Mouse (Mus musculus): ENCODE results near the gene Coil.
"Not testable (repeated sequence)": the region's sequence is repeated elsewhere in the genome, so short reads cannot be mapped to it uniquely, and the experiment has no call there.

Gene Coil

DNA sequence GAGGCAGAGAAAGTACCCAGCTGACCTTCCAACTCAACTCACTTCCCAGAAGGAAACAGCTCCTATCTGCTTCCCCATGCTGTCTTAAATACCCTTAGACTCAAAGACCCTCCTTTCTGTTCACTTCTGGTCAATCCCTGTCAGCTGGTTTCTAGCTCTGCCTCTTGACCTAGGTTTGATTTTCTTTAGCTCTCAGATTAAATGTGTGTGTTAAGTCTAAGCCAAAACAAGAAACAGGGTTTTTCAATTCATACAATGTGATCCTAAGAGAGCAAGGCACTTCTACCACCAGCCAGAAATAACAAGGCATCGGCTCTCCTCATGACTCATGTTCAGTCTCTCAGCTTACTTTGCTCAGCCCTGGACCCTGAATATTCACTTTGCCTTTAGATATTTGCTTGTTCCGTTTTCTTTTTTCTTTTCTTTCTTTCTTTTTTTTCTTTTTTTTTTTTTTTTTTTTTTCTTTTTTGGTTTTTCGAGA is 3.1 kb upstream of the Coil start, which contains the start of gene Elobl:
Gene Elobl, minus strand, starts transcription at position 51 of the 481 bp plus-strand sequence.
- DNase-seq (ENCODE audit: low spot score in 2 of 2), result no peak

DNA sequence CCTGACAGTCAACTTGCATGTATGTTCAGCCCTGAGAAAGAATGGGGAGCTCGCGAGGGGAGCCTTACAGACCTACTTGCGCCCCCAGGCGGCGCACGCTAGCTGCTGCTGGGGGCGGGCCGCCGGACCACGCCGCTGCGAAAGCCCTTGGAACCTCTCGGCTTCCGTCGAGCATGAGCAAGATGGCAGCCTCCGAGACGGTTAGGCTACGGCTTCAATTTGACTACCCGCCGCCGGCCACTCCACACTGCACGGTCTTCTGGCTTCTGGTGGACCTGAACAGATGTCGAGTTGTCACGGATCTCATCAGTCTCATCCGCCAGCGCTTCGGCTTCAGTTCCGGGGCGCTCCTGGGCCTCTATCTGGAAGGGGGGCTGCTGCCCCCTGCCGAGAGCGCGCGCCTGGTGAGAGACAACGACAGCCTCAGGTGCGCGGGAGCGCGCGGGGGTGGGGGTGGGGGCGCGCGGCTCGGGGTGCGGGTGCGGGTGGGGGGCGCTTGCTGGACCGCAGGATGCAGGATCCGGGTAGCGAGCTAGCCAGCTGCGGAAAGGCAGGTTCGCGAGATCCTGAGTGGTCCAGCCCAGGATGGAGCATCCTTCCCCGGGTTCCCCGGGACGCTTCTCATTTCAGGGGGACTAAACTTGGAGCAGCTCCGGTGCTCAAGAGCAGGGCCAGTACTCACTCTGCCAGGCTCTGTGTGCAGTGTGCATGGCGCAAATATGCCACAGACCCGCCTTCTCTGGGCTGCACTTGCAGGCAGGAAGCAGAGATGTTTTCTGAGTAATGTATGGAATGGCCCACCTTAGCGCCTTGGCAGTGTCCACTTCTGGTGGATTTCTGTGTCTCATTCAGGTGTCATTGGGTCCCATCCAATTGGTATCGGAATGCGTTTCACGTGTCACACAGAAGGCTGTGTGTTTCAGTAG is 4.0 kb downstream of the Coil start:
- DNase-seq (ENCODE audit: low spot score in 2 of 2), result peak; percentile 90 to 94

DNA sequence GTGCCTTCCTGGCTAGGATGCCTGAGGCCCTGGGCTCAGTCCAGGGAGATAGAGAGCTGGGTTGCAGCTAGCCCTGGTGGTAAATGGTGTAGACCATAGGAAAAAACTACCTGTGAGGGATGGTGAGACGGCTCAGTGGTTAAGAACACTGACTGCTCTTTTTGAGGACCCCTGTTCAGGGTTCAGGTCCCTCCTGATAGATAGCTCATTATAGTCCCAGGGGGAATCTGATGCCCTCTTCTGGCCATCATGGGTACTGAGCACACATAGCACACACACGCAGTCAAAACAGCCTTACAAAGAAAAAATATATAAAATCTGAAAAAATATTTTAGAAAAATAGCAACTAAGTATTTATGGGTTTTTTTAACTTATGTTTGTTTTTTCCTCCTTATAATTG is 6.3 kb downstream of the Coil start:
- no peak for DNase-seq (ENCODE audit: low spot score in 2 of 2)

DNA sequence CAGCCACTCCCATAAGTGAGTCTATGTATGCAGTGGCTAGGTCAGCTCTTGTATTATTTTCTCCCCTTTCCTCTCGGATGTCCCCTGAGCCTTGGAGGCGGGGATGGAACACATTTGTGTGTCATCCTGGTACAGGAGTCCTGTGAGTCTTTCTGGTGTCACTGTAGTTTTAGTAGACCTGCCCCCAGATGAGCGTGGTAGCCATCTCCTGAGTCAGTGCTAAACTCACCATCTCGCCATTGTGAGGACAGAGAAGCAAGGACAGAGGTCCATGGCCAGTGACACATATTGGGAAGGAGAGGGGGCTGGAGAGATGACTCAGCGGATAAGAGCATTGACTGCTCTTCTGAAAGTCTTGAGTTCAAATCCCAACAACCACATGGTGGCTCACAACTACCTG is 7.1 kb downstream of the Coil start:
- DNase-seq (ENCODE audit: low spot score in 2 of 2), result no peak

DNA sequence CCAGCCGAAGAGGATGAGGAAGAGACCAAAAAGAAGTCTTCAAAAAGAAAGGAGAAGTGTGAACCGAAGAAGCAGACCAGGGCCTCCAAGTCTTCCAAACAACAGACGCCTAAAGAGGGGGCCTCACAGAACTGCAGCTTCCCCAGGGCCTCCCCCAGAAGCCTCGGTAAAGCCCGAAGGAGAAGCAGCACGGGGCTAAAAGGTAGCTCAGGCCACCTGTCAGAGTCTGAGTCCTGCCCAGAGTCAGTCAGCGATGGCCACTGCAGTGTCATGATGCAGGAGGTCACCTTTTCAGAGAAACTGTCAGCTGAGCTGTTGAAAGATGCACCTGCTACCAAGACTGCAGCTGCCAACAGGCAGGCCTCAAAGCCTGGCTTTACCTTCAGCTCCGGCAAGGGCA is 11.3 kb downstream of the Coil start:
- no peak for DNase-seq (ENCODE audit: low spot score in 2 of 2)

DNA sequence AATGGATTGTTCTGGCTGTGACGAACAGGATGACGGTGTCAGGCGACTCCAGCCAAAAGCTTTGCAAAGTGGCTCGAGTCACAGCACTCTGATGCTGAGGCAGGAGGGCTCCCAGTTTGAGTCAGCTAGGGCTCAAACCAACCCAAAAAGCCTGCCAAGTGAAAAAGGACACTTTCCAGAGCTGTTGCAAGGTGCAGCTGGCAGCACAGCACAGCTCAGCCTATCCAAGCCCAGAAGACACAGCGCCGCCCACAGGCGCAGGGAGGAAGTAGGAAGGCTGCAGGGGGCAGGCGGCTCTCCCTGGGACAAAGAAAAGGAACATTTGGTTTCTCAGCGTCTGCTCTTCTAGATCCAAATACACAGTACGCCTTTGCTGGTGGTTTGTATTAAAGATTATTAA is 16.6 kb downstream of the Coil start:
- no peak for DNase-seq (ENCODE audit: low spot score in 2 of 2)

DNA sequence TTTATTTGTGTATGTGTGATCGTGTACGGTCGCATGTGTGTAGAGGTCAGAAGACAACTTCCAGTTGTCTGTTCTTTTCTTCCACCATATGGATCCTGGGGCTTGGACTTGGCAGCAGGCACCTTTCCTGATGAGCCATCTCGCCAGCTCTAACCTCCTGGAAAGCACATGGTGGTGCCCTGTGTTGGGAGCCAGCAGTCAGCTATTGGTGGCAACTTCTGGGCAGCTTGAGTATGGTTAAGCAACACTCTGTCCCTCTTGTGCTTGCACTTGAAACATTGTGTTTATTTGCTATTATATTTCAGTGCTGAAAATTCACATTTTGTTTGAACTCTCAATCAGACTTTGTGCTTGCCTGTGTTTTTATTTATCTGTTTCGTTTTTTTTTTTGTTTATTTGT is 18.9 kb downstream of the Coil start:
- no peak for DNase-seq (ENCODE audit: low spot score in 2 of 2)

DNA sequence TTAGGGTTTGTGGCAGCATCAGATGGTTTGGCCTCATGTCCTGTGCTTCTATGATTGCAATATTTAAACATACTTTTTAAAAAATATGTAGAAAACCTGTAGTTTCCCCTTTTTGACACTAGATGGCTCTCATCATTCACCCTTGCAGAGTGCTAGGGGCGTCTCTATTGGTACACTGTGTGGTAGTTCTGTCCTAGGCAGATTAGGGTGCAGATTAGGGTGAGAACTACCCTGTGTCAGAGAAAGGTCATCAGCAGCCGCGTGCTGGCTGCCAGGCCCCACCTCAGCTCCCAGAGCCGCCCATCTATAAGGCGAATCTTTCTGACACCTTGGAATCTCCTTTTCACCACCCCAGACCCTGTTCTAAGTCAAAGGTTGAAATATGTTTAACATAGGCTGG is 19.5 kb downstream of the Coil start:
- no peak for DNase-seq (ENCODE audit: low spot score in 2 of 2)

DNA sequence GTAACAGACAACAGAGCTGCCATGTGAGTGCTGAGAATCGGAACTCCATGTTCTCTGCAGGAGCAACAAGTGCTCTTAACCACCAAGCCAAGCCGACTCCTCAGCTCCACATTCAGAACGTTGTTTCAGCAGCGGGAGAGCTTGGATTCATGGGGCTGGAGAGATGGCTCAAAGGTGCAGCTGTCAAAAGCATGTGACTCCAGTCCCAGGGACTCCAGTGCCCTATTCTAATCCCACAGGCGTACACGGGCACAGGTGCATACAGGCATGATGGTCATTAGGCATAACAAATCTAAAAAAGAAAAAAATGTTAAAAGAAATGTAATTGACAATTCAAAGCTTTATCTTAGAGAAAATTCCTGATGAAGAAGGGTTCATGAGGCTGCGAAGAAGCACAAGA is 23.1 kb downstream of the Coil start:
- no peak for DNase-seq (ENCODE audit: low spot score in 2 of 2)

DNA sequence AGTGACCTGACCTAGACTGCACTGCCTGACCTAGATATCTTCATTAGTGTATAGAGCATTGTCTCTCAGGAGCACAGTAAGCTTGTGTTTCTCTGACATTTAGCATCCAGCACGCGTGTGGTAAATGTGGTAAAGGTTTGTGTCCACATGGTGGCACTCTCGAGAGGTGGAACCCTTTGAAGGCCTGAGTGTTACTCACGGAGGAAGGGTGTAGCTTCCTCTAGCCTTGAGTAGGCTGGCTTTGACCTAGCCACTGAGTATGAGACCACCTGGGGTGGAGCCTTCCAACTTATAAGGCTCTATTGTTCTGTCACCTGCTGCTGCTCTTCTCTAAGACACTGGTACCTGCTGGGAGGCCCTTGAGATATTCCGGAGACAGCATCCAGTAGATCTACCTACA is 23.6 kb downstream of the Coil start:
- DNase-seq (ENCODE audit: low spot score in 2 of 2), result peak in 1 of 2 experiments; percentile 49

DNA sequence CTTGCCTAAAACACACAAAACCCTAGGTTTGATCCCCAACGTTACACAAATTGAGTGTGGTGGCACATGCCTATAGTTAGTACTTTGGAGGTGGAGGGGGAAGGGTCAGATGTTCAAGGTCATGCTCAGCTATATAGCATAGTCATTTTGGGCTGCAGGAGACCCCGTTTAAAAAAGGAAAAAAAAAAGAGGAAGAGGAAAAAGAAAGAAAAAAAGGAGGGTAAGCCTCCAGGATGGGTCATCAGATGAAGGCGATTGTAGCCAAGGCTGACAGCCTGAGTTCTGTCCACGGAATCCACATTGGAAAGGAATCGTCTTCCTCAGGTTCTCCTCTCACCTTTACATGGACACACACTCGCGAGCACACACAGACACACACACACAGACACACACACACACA is 24.4 kb downstream of the Coil start:
- no peak for DNase-seq (ENCODE audit: low spot score in 2 of 2)

DNA sequence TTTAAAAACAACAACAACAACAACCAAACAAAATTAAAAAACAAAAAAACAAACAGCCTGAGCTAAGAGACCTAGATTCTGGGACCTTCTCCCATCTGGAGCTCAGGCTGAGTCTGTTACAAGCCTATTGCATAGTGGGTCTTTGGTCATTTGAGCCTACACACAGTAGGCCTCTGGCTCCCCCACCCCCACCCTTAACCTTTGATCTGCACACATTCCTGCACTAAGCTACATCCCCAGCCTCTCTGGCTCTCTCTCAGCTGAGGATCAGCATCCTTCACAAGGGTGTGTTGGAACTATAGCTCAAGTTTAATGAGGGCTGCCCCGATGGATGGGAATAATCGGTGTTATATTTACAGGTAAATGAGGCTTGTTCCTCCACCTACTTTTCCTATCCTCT is 25.6 kb downstream of the Coil start:
- DNase-seq (ENCODE audit: low spot score in 2 of 2), result no peak

DNA sequence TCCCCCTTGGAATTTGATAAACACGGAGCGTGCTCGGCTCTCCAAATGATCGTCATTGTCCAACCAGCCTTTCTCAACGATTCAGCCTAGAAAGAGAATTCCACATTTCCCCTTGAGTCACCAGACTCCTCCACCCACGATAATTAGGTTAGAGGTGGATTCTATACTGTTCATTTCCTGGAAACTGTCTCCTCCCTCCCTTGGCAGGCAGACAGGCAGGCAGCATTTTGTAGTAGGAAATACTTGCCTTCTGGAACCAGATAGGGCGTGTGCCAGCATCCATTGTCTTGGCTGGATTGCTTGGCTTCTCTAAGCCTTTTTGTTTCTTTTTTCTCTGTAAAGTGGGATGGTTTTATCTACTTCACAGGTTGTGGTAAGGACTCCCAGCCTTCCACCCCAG is 26.4 kb downstream of the Coil start:
- no peak for DNase-seq (ENCODE audit: low spot score in 2 of 2)

DNA sequence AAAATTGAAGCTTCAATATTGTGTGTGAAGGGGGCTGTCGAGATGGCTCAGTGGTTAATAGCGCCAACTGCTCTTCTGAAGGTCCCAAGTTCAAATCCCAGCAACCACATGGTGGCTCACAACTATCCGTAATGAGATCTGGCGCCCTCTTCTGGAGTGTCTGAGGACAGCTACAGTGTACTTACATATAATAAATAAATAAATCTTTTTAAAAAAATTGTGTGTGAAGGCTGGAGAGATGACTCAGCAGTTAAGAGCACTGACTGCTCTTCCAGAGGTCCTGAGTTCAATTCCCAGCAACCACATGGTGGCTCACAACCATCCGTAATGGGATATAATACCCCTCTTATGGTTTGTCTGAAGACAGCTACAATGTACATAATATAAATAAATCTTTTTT is 27.3 kb downstream of the Coil start:
- not testable (repeated sequence) for DNase-seq (ENCODE audit: low spot score in 2 of 2)

DNA sequence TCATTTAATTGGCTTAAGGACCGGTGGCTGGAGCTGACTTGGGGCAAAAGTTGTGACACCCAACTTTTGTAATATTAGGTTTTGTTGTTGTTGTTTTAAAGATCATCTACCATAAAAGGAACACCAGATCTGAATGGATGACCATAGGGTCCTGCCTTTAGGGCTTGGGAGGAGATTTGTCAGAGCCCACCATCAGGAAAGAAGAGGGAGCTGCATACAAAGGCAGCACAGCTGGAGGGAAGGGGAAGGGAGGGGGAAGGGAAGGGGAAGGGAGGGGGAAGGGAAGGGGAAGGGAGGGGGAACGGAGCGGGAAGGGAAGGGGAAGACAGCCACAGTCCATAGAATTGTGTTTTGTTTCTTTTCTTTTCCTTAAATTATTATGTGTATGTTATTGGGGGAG is 28.4 kb downstream of the Coil start:
- no peak for DNase-seq (ENCODE audit: low spot score in 2 of 2)

DNA sequence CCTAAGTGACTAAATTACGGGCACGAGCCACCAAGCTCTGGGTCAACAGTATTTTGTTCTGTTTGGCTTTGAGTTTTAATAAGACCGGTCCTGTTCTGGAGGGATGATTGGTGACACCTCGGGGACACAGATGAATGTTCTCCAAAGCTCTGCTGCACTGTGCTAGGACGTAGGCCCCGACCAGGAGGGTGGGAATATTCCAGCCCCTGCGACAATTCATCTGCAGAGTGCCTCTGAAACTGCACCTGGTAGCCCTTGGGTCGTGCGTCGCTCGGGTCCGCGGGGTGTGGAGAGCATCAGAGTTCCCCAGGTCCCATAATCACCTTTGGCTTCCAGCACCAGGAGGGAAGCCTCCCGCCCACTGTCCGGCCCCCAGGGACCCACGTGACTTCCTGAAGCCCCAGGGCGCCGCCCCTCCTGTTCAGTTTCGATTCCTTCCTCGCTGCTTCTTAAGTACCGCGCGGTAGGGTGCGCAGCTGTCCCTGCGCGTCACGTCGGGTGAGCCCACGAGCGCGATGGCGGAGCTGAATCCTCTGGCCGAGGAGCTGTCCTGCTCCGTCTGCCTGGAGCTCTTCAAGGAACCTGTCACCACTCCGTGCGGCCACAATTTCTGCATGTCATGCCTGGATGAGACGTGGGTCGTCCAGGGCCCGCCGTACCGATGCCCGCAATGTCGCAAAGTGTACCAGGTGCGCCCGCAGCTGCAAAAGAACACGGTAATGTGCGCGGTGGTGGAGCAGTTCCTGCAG is 29.1 kb downstream of the Coil start, which contains the start of gene Trim25:
Gene Trim25, plus strand, starts transcription at position 403 of the 749 bp plus-strand sequence.
- peak in 1 of 2 experiments; percentile 25 for DNase-seq (ENCODE audit: low spot score in 2 of 2)

DNA sequence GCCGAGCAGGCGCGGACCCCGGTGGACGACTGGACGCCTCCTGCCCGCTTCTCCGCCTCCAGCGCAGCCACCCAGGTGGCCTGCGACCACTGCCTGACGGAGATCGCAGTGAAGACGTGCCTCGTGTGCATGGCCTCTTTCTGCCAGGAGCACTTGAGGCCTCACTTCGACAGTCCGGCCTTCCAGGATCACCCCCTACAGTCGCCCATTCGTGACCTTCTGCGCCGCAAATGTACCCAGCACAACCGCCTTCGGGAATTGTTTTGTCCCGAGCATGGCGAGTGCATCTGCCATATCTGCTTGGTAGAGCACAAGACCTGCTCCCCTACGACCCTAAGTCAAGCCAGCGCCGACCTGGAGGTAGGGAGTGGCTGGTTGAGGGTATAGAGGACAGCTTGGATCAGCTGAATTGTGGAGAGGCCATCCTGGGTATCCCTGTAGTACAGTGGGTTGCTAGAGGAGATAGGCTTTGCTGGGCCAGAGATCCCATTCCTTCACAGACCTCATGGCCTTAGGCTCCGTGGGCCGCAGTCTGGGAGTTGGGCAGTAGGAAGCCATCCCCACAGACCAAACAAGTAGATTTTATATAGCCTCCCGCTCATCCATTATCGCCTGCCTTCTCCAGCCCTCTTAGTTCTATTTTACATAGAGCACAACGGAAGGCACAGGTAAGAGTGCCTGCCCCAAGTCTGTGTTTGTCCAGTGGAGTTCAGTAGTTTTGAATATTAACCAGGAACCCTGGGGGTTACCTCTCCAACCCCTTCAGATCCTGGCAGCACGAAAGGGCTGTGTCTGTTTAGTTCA is 29.9 kb downstream of the Coil start:
- DNase-seq (ENCODE audit: low spot score in 2 of 2), result no peak

DNA sequence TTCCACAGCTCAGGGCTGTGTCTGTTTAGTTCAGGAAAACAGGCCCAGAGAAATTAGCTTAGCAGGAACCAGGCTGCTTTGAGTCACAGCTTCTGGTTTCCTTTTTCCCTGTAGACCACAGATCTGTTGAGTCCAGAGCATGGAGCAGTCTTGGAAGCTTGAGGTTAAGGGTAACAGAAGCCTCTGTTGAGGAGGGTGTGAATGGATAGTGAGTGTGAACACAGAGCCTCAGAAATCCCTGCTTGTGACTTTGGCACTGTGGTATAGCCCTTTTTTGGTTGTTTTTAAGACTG is 30.4 kb downstream of the Coil start:
- DNase-seq (ENCODE audit: low spot score in 2 of 2), result no peak

DNA sequence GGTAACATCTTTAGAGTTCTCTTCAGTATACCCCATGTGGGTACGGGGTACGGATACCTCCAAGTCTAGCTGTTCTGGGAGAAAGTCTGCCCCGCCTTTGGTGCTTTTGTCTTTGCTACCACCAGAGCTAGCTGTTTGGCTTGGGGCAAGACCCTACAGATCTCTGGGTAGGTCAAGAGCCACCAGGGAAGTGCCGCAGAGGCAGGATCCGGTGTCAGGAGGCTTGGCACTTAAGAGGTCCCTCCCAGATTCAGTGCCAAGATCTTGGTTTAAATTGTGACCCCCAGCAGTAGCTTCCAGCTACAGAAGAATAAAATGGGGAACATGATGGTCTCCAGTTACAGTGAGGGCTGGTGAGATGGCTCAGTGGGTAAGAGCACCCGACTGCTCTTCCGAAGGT is 31.5 kb downstream of the Coil start:
- DNase-seq (ENCODE audit: low spot score in 2 of 2), result no peak

DNA sequence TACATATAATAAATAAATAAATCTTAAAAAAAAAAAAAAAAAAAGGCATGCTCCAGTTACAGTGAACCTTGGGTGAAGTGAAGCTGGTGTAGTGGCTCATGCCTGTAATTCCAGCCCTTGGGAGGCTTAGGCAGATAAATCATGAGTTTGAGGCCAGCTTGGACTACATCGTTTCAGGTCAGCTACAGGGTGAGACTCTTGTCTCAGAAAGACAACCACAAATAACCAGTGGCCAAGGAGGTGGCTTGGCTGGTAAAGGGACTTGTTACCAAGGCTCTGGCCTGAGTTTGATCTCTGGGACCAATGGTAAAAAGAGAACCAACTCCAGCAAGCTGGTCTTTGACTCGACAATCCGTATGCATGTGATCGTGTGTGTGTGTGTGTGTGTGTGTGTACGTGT is 32.0 kb downstream of the Coil start:
- no peak for DNase-seq (ENCODE audit: low spot score in 2 of 2)

DNA sequence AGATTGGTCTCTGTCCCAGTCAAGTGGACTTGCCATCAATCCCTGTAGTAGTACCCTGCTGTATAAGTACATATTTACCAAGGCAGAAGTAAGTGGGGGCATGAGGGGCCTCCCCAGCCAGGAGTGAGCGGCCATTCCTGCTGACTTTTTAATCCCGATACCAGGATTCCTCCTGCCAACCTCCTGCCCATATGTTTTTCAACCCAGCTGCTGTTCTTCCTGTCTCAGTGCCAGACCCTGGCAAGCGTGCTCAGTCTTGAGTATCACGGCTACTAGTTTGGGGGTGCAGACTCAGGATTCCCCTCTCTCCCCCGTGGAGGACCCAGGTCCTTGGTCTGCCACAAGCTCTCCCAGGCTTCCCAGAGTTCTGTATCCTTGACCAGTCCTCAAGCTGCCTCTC is 32.6 kb downstream of the Coil start:
- DNase-seq (ENCODE audit: low spot score in 2 of 2), result no peak

DNA sequence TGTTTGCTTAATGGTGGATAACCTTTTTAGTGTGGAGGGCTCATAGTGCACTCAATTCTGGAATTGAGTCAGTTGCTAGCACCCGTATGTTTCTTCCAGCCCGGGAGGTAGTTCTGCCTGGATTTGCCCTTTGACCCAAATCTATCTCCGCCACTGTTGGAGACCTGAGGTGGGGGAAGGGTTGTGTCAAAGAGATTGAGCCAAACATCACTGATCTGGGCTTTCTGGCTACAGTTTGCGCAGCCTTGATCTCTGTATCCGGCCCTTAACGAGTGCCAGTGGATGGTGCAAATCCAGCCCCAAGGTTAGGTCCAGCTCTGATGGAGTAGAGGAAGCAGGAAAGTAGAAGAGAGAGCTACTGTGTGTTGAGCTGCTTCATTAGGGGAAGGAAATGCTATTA is 33.0 kb downstream of the Coil start:
- no peak for DNase-seq (ENCODE audit: low spot score in 2 of 2)
